Mouse (Mus musculus): ENCODE data around the gene Trmt61a. TPM values are rescaled to one million over a fixed set of nuclear protein-coding genes. Genes with fewer than 3 reads are reported as not detected.
A peak's percentile ranks its signal among the peaks of the same experiment; 100 is the strongest.

Gene Trmt61a
- total RNA-seq, 2 experiments from 2014 or later: 17.1 to 19.7 TPM

GRCm38 (mm10) chr12:111725338-111726121, 47.6 kb downstream of the Trmt61a start:
- DNase-seq (ENCODE audit: extremely low spot score in 1 of 2, low spot score in 1 of 2): peak in 1 of 2 experiments; percentile 12

GRCm38 (mm10) chr12:111726122-111726463, 48.2 kb downstream of the Trmt61a start:
- DNase-seq (ENCODE audit: extremely low spot score in 1 of 2, low spot score in 1 of 2): peak; percentile 15 to 52

GRCm38 (mm10) chr12:111727956-111728355, 50.1 kb downstream of the Trmt61a start:
- no peak for DNase-seq (ENCODE audit: extremely low spot score in 1 of 2, low spot score in 1 of 2)

GRCm38 (mm10) chr12:111731822-111732807, 54.2 kb downstream of the Trmt61a start:
- peak; percentile 73 to 86 for DNase-seq (ENCODE audit: extremely low spot score in 1 of 2, low spot score in 1 of 2)

- no peak for DNase-seq (ENCODE audit: extremely low spot score in 1 of 2, low spot score in 1 of 2)
Observed at GRCm38 (mm10) chr12:111732921-111733320, 55.0 kb downstream of the Trmt61a start.

Other genes starting within 250 kb of the Trmt61a start
- under 1 TPM; 0.63 to 0.81 TPM for gene Tnfaip2, start 235.6 kb upstream of the Trmt61a start, total RNA-seq (2021)
- gene Gm266, start 192.3 kb upstream of the Trmt61a start, total RNA-seq (2021): 1 to 10 TPM; 5.6 to 7.8 TPM
- gene Eif5, start 140.1 kb upstream of the Trmt61a start, total RNA-seq (2021): 100 to 1,000 TPM; 243 to 246 TPM
- 100 to 1,000 TPM; 103 to 116 TPM for gene Mark3, start 103.6 kb upstream of the Trmt61a start, total RNA-seq (2021)
- gene Ckb, start 5.8 kb upstream of the Trmt61a start, total RNA-seq (2021): 1,000 to 10,000 TPM; 1,260 to 1,351 TPM
- 10 to 100 TPM; 46.7 to 54.1 TPM for gene Bag5, start 35.2 kb downstream of the Trmt61a start, total RNA-seq (2021)
- gene Apopt1, start 35.2 kb downstream of the Trmt61a start, total RNA-seq (2021): 10 to 100 TPM; 36.2 to 38.9 TPM
- 100 to 1,000 TPM; 701 to 727 TPM for gene Klc1, start 80.7 kb downstream of the Trmt61a start, total RNA-seq (2021)
- 1 to 10 TPM; 4.2 to 4.6 TPM for gene Xrcc3, start 135.8 kb downstream of the Trmt61a start, total RNA-seq (2021)
- gene Zfyve21, start 136.1 kb downstream of the Trmt61a start, total RNA-seq (2021): 10 to 100 TPM; 21.6 to 21.7 TPM
- gene Ppp1r13b, start 230.0 kb downstream of the Trmt61a start, total RNA-seq (2021): 10 to 100 TPM; 89.5 to 91.9 TPM